9 mouse cellular contexts compared by ENCODE assay signal in genomic region chr4:125850300-125850699, GRCm38 (mm10).
A peak's percentile ranks its signal among the peaks of the same experiment; 100 is the strongest.
DNase-seq lines count a peak whose midpoint lies in the region; ATAC-seq and TF ChIP-seq lines count a peak whose summit lies in the region.
"Had no signal": no experiment of that assay in that cellular context is flagged by ENCODE, and none has a peak within 500 bp of the region (broad histone marks: within the 10 kb centered on the region; RNA-seq: fewer than 3 reads in every experiment).

No protein-coding gene starts in this region.

- no peaks in the 10 kb centered on the region for H3K36me3 ChIP-seq in intestine, embryonic 14.5 days (ENCODE audit: control insufficient read depth, insufficient read depth, low read length)
- no peaks in the 10 kb centered on the region for H3K36me3 ChIP-seq in intestine, embryonic 15.5 days
- no peaks in the 10 kb centered on the region for H3K36me3 ChIP-seq in MEL (ENCODE audit: control insufficient read depth in 1 of 2, insufficient read depth in 2 of 2, low read length in 2 of 2)
- no peaks in the 10 kb centered on the region for H3K36me3 ChIP-seq in limb, embryonic 10.5 days
- H3K36me3 ChIP-seq: limb, embryonic 12.5 days had no signal

- 16% methylated on average over 4 of the region's 4 CpGs for WGBS in intestine, embryonic 14.5 days
- 14% methylated on average over 4 of the region's 4 CpGs for WGBS in intestine, embryonic 15.5 days
- 12% methylated on average over 4 of the region's 4 CpGs for WGBS in limb, embryonic 10.5 days

- peak in 2 of 3 experiments; percentile 13 to 33; a peak in 2 of 6 replicates for TF ChIP-seq CTCF in MEL (IDR thresholded peaks at IDR 0.05 in 2 of 3, conservative IDR thresholded peaks at IDR 0.05 in 1 of 3; ENCODE audit: control insufficient read depth in 1 of 3, insufficient read depth in 1 of 3, low read depth in 2 of 3, low read length in 3 of 3, poor library complexity in 1 of 3, severe bottlenecking in 1 of 3)
- TF ChIP-seq CTCF in brain, embryonic 14.5 days (IDR thresholded peaks at IDR 0.05; ENCODE audit: borderline replicate concordance, extremely low read depth, insufficient read depth, insufficient read length), result peak; percentile 74

- no peak overlapping the region for H3K4me2 ChIP-seq in intestine, embryonic 14.5 days (ENCODE audit: low read length)
- H3K4me2 ChIP-seq in intestine, embryonic 15.5 days (replicated peaks), result no peak overlapping the region
- H3K4me2 ChIP-seq: limb, embryonic 12.5 days had no signal

- H3K9ac ChIP-seq in intestine, embryonic 14.5 days (ENCODE audit: low read length), result no peak overlapping the region
- H3K9ac ChIP-seq in intestine, embryonic 15.5 days, result no peak overlapping the region
- no peak overlapping the region for H3K9ac ChIP-seq in MEL (ENCODE audit: control insufficient read depth, low read depth, low read length, poor library complexity, severe bottlenecking)
- H3K9ac ChIP-seq: limb, embryonic 12.5 days had no signal

- peak; percentile 60 for DNase-seq in intestine, embryonic 14.5 days (ENCODE audit: low spot score)
- DNase-seq in MEL (ENCODE audit: low read depth, low spot score), result peak; percentile 13
- peak; percentile 79 for DNase-seq in brain, embryonic 14.5 days (ENCODE audit: low read depth)
- peak; percentile 38 for DNase-seq in gastrocnemius, postnatal 14 days
- peak; percentile 66 for DNase-seq in limb, embryonic 10.5 days (ENCODE audit: low spot score)
- DNase-seq in retina, postnatal 1 day, result peak; percentile 73
- DNase-seq in yolk sac, embryonic 10.5 days (ENCODE audit: low spot score), result no peak

- H3K27me3 ChIP-seq in intestine, embryonic 14.5 days (replicated peaks; ENCODE audit: control insufficient read depth, insufficient read depth, low read length), result no peaks in the 10 kb centered on the region
- H3K27me3 ChIP-seq in intestine, embryonic 15.5 days (replicated peaks), result no peaks in the 10 kb centered on the region
- no peaks in the 10 kb centered on the region for H3K27me3 ChIP-seq in MEL (ENCODE audit: control insufficient read depth in 1 of 2, insufficient read depth in 2 of 2, low read length in 2 of 2)
- H3K27me3 ChIP-seq in limb, embryonic 10.5 days (ENCODE audit: low read depth, poor library complexity, severe bottlenecking), result no peaks in the 10 kb centered on the region

- ATAC-seq in intestine, embryonic 14.5 days (replicated peaks; ENCODE audit: low FRiP score, low TSS enrichment, low read depth), result no peak
- ATAC-seq in intestine, embryonic 15.5 days, result no peak

- no peak for TF ChIP-seq EP300 in MEL (IDR thresholded peaks at IDR 0.05; ENCODE audit: low read depth in 1 of 2, low read length in 2 of 2)

- no peaks in the 10 kb centered on the region for H3K9me3 ChIP-seq in intestine, embryonic 14.5 days (ENCODE audit: control insufficient read depth, low read length)
- H3K9me3 ChIP-seq in intestine, embryonic 15.5 days, result no peaks in the 10 kb centered on the region
- no peaks in the 10 kb centered on the region for H3K9me3 ChIP-seq in MEL (replicated peaks; ENCODE audit: insufficient read depth, low read length)
- H3K9me3 ChIP-seq in limb, embryonic 10.5 days (replicated peaks), result no peaks in the 10 kb centered on the region
- H3K9me3 ChIP-seq: limb, embryonic 12.5 days had no signal

- TF ChIP-seq POLR2A in MEL (IDR thresholded peaks at IDR 0.05; ENCODE audit: control insufficient read depth in 1 of 2, insufficient read depth in 1 of 2, low read depth in 1 of 2, low read length in 2 of 2, poor library complexity in 1 of 2), result no peak
- TF ChIP-seq POLR2A in brain, embryonic 14.5 days (IDR thresholded peaks at IDR 0.05; ENCODE audit: borderline replicate concordance, extremely low read depth, insufficient read depth, insufficient read length, poor library complexity, severe bottlenecking), result no peak

- intact Hi-C loops in gastrocnemius, postnatal 14 days (cut with DNase I; ENCODE audit: low total_unique reads), result no loop called here

- H3K79me2 ChIP-seq in MEL (ENCODE audit: control insufficient read depth, insufficient read depth, low read length, poor library complexity), result no peaks in the 10 kb centered on the region

- peak; percentile 7 for TF ChIP-seq RAD21 in MEL (IDR thresholded peaks at IDR 0.05; ENCODE audit: low read depth, low read length)

- H3K4me1 ChIP-seq in intestine, embryonic 14.5 days (replicated peaks; ENCODE audit: control insufficient read depth, insufficient read depth, low read length), result no peaks in the 10 kb centered on the region
- H3K4me1 ChIP-seq in intestine, embryonic 15.5 days (replicated peaks), result no peaks in the 10 kb centered on the region
- H3K4me1 ChIP-seq in MEL (ENCODE audit: control insufficient read depth in 1 of 2, insufficient read depth in 2 of 2, low read length in 2 of 2), result no peaks in the 10 kb centered on the region
- H3K4me1 ChIP-seq in limb, embryonic 10.5 days, result peaks cover 9% of the 10 kb centered on the region

- no peak overlapping the region for H3K27ac ChIP-seq in intestine, embryonic 14.5 days (ENCODE audit: low read depth)
- no peak overlapping the region for H3K27ac ChIP-seq in intestine, embryonic 15.5 days
- no peak overlapping the region for H3K27ac ChIP-seq in MEL (ENCODE audit: control insufficient read depth, low read depth, low read length)
- H3K27ac ChIP-seq in limb, embryonic 10.5 days, result no peak overlapping the region
- H3K27ac ChIP-seq: limb, embryonic 12.5 days had no signal

- H3K4me3 ChIP-seq in intestine, embryonic 14.5 days (ENCODE audit: low read depth, low read length), result no peak overlapping the region
- H3K4me3 ChIP-seq in intestine, embryonic 15.5 days (replicated peaks), result no peak overlapping the region
- H3K4me3 ChIP-seq in MEL (ENCODE audit: control insufficient read depth in 1 of 2, insufficient read depth in 1 of 2, low read depth in 2 of 2, low read length in 2 of 2), result no peak overlapping the region
- no peak overlapping the region for H3K4me3 ChIP-seq in limb, embryonic 10.5 days
- H3K4me3 ChIP-seq: limb, embryonic 12.5 days had no signal

TF ChIP-seq in MEL, 35 proteins besides CTCF, POLR2A, EP300 and RAD21:
- no peak for TF ChIP-seq MAFK (IDR thresholded peaks at IDR 0.05; ENCODE audit: borderline replicate concordance, low read depth, low read length)
- no peak for TF ChIP-seq MAX (IDR thresholded peaks at IDR 0.05; ENCODE audit: low read length)
- no peak for TF ChIP-seq GATA1 (IDR thresholded peaks at IDR 0.05; ENCODE audit: low read depth, low read length)
- no peak for TF ChIP-seq MXI1 (IDR thresholded peaks at IDR 0.05; ENCODE audit: low read depth, low read length)
- TF ChIP-seq ZNF384 (IDR thresholded peaks at IDR 0.05; ENCODE audit: low read depth, low read length), result no peak
